Mouse (Mus musculus) myocyte (in vitro differentiated cells): ENCODE results near the gene Asprv1. TPM values are rescaled to one million over a fixed set of nuclear protein-coding genes. Genes with fewer than 3 reads are reported as not detected.

Source experiments
- H3K27me3 ChIP-seq: one replicate; pipeline ENCODE4 v1.6.1; 2011; ENCODE audit not compliant: control insufficient read depth, insufficient read depth, insufficient read length
- H3K36me3 ChIP-seq: one replicate; pipeline ENCODE4 v1.6.1; 2011; ENCODE audit not compliant: control insufficient read depth, insufficient read depth
- H3K4me2 ChIP-seq: one replicate; pipeline ENCODE4 v1.6.1; 2011; ENCODE audit warnings: low read depth, control low read depth
- H3K4me3 ChIP-seq: one replicate; pipeline ENCODE4 v1.5.1; 2011; ENCODE audit warnings: mild to moderate bottlenecking, control low read depth, moderate library complexity
- H3K79me2 ChIP-seq: one replicate; pipeline ENCODE4 v1.6.1; 2011; ENCODE audit not compliant: control insufficient read depth, insufficient read depth
- H3ac ChIP-seq: one replicate; pipeline ENCODE4 v1.6.1; 2011; ENCODE audit not compliant: control insufficient read depth, insufficient read length
- CEBPB ChIP-seq: IDR thresholded peaks from 2 replicates; pipeline ENCODE4 v1.6.1; 2011; ENCODE audit warnings: mild to moderate bottlenecking, moderate library complexity; ENCODE audit not compliant: poor library complexity, insufficient read depth, severe bottlenecking
- E2F4 ChIP-seq: IDR thresholded peaks from one replicate; pipeline ENCODE4 v1.6.1; 2011; ENCODE audit warnings: mild to moderate bottlenecking, control low read depth, moderate library complexity; ENCODE audit not compliant: insufficient read depth
- MAX ChIP-seq: IDR thresholded peaks from one replicate; pipeline ENCODE4 v1.6.1; 2011; ENCODE audit warnings: low read depth, mild to moderate bottlenecking, control low read depth
- MYOD1 ChIP-seq, 3 experiments: IDR thresholded peaks; one replicate each; pipeline ENCODE4 v1.6.1; 2011; ENCODE audit warnings: control low read depth in 2 of 3, low read depth in 2 of 3, mild to moderate bottlenecking in 2 of 3, moderate library complexity in 1 of 3; ENCODE audit not compliant: insufficient read length in 2 of 3, control insufficient read depth in 1 of 3
- MYOG ChIP-seq, 3 experiments: IDR thresholded peaks; one replicate each; pipeline ENCODE4 v1.6.1; 2011; ENCODE audit warnings: control low read depth in 2 of 3, low read depth in 2 of 3, mild to moderate bottlenecking in 2 of 3; ENCODE audit not compliant: insufficient read length in 2 of 3, control insufficient read depth in 1 of 3, insufficient read depth in 1 of 3
- POLR2A ChIP-seq: IDR thresholded peaks from one replicate; pipeline ENCODE4 v1.6.1; 2011; ENCODE audit warnings: low read depth, mild to moderate bottlenecking, control low read depth, moderate library complexity; ENCODE audit not compliant: insufficient read length
- POLR2AphosphoS2 ChIP-seq: IDR thresholded peaks from one replicate; pipeline ENCODE4 v1.6.1; 2011; ENCODE audit warnings: low read depth, control low read depth; ENCODE audit not compliant: insufficient read length
- REST ChIP-seq: IDR thresholded peaks from one replicate; pipeline ENCODE4 v1.6.1; 2011; ENCODE audit warnings: mild to moderate bottlenecking, control low read depth, moderate library complexity; ENCODE audit not compliant: insufficient read depth, insufficient read length
- SRF ChIP-seq: IDR thresholded peaks from one replicate; pipeline ENCODE4 v1.6.1; 2011; ENCODE audit warnings: low read depth; ENCODE audit not compliant: control insufficient read depth, insufficient read length
- TCF12 ChIP-seq: IDR thresholded peaks from one replicate; pipeline ENCODE4 v1.6.1; 2011; ENCODE audit warnings: mild to moderate bottlenecking, control low read depth; ENCODE audit not compliant: poor library complexity, insufficient read depth, severe bottlenecking
- TCF3 ChIP-seq: IDR thresholded peaks from one replicate; pipeline ENCODE4 v1.6.1; 2011; ENCODE audit warnings: low read depth, control low read depth; ENCODE audit not compliant: insufficient read length
- USF1 ChIP-seq: IDR thresholded peaks from one replicate; pipeline ENCODE4 v1.6.1; 2011; ENCODE audit warnings: low read depth, mild to moderate bottlenecking, control low read depth, moderate library complexity
- polyA plus RNA-seq: library from polyadenylated mRNA; unstranded; fragments of >200 nt; fragmentation: generic; extraction: Trizol; gene quantifications from one replicate; pipeline ENCODE4 v1.2.1, GENCODE M21; 2012; ENCODE audit warnings: missing spikeins

The Asprv1 gene
- polyA plus RNA-seq, 1 experiment, result 0.34 TPM

- no peaks in the 10 kb centered on the region for H3K36me3 ChIP-seq
- TF ChIP-seq REST, result no peak
- TF ChIP-seq MYOD1 (IDR thresholded peaks at IDR 0.05; ENCODE audit: control insufficient read depth in 1 of 3, insufficient read length in 2 of 3, low read depth in 2 of 3), result no peak
- TF ChIP-seq TCF12, result no peak
- no peak for TF ChIP-seq E2F4
- no peak for TF ChIP-seq POLR2AphosphoS2
- no peak for TF ChIP-seq MAX
- TF ChIP-seq USF1, result no peak
- TF ChIP-seq CEBPB, result no peak
- TF ChIP-seq TCF3, result no peak
- no peak overlapping the region for H3K4me2 ChIP-seq
- H3K79me2 ChIP-seq, result no peaks in the 10 kb centered on the region
- no peaks in the 10 kb centered on the region for H3K27me3 ChIP-seq
- no peak overlapping the region for H3K4me3 ChIP-seq
- no peak overlapping the region for H3ac ChIP-seq
Measured at GRCm38 (mm10) chr6:86644775-86645400, 16.9 kb downstream of the Asprv1 start.

DNA sequence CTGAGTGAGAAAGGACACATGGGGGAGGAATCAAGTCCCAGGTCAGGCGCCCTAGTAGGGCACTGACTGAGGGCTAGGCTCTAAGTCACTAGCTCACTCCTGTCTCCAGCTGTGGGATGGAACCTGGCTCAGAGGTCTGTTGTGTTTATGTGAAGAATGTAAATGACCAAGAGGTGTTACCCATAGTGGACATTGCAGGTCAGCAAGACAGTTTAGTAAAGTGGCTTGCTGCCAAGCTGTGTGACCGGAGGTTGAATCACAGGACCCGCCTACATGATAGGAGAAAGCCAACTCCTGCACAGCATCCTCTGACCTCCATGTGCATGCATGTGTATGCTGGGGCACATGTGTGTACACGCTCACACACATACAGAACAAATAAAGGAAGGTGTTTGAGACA lies 17.6 kb downstream of the Asprv1 start:
- H3K79me2 ChIP-seq, result no peaks in the 10 kb centered on the region
- TF ChIP-seq MYOD1 (IDR thresholded peaks at IDR 0.05; ENCODE audit: control insufficient read depth in 1 of 3, insufficient read length in 2 of 3, low read depth in 2 of 3), result no peak
- TF ChIP-seq MYOG (IDR thresholded peaks at IDR 0.05; ENCODE audit: control insufficient read depth in 1 of 3, insufficient read depth in 1 of 3, insufficient read length in 2 of 3, low read depth in 2 of 3), result no peak
- TF ChIP-seq USF1, result no peak
- no peak for TF ChIP-seq TCF3
- no peak for TF ChIP-seq POLR2AphosphoS2
- no peak for TF ChIP-seq TCF12
- no peak for TF ChIP-seq E2F4
- TF ChIP-seq POLR2A, result no peak
- TF ChIP-seq REST, result no peak
- no peak for TF ChIP-seq SRF
- TF ChIP-seq MAX, result no peak
- no peak for TF ChIP-seq CEBPB
- H3ac ChIP-seq, result no peak overlapping the region
- H3K4me3 ChIP-seq, result no peak overlapping the region
- H3K36me3 ChIP-seq, result no peaks in the 10 kb centered on the region
- no peaks in the 10 kb centered on the region for H3K27me3 ChIP-seq
- no peak overlapping the region for H3K4me2 ChIP-seq

- TF ChIP-seq TCF3 (no peak), SRF (no peak), CEBPB (no peak), MYOD1 (IDR thresholded peaks at IDR 0.05; ENCODE audit: control insufficient read depth in 1 of 3, insufficient read length in 2 of 3, low read depth in 2 of 3) (no peak), E2F4 (no peak), MAX (no peak), POLR2AphosphoS2 (no peak), USF1 (no peak), MYOG (IDR thresholded peaks at IDR 0.05; ENCODE audit: control insufficient read depth in 1 of 3, insufficient read depth in 1 of 3, insufficient read length in 2 of 3, low read depth in 2 of 3) (no peak), POLR2A (no peak), TCF12 (no peak), REST (no peak)
- Histone ChIP-seq H3K27me3 (no peaks in the 10 kb centered on the region), H3K36me3 (no peaks in the 10 kb centered on the region), H3ac (no peak overlapping the region), H3K79me2 (no peaks in the 10 kb centered on the region), H3K4me3 (no peak overlapping the region), H3K4me2 (no peak overlapping the region)
Measured at GRCm38 (mm10) chr6:86646143-86646542, 18.2 kb downstream of the Asprv1 start.

- no peaks in the 10 kb centered on the region for H3K79me2 ChIP-seq
- no peak overlapping the region for H3K4me2 ChIP-seq
- H3K4me3 ChIP-seq, result no peak overlapping the region
- no peaks in the 10 kb centered on the region for H3K27me3 ChIP-seq
- TF ChIP-seq MYOG (IDR thresholded peaks at IDR 0.05; ENCODE audit: control insufficient read depth in 1 of 3, insufficient read depth in 1 of 3, insufficient read length in 2 of 3, low read depth in 2 of 3), result no peak
- no peak for TF ChIP-seq TCF3
- TF ChIP-seq CEBPB, result no peak
- no peak for TF ChIP-seq SRF
- TF ChIP-seq USF1, result no peak
- TF ChIP-seq E2F4, result no peak
- no peak for TF ChIP-seq MYOD1 (IDR thresholded peaks at IDR 0.05; ENCODE audit: control insufficient read depth in 1 of 3, insufficient read length in 2 of 3, low read depth in 2 of 3)
- TF ChIP-seq MAX, result no peak
- TF ChIP-seq POLR2A, result no peak
- TF ChIP-seq POLR2AphosphoS2, result no peak
- TF ChIP-seq TCF12, result no peak
- no peak for TF ChIP-seq REST
- H3K36me3 ChIP-seq, result no peaks in the 10 kb centered on the region
- no peak overlapping the region for H3ac ChIP-seq
Measured at GRCm38 (mm10) chr6:86653026-86653425, 25.1 kb downstream of the Asprv1 start.
